Comparison of ENCODE assay signal across 10 mouse cellular contexts in genomic region chr4:63401620-63402019, GRCm38 (mm10). TPM values are rescaled to one million over a fixed set of nuclear protein-coding genes. Genes with fewer than 3 reads are reported as not detected.
DNase-seq lines count a peak whose midpoint lies in the region; ATAC-seq and TF ChIP-seq lines count a peak whose summit lies in the region.
"Had no signal": no experiment of that assay in that cellular context is flagged by ENCODE, and none has a peak within 500 bp of the region (broad histone marks: within the 10 kb centered on the region; RNA-seq: fewer than 3 reads in every experiment).

No protein-coding gene starts in this region.

- no peak overlapping the region for H3K27ac ChIP-seq in kidney, embryonic 15.5 days
- peak overlapping the region; percentile 97 for H3K27ac ChIP-seq in bone marrow, adult 2 months (ENCODE audit: control insufficient read depth, insufficient read depth, low read depth, low read length, poor library complexity)
- peak overlapping the region; percentile 47; the same call in 1 of the 2 replicates for H3K27ac ChIP-seq in heart, embryonic 15.5 days
- peak overlapping the region; percentile 97; the same call in 1 of the 2 replicates for H3K27ac ChIP-seq in lung, embryonic 16.5 days (ENCODE audit: low read length)

- H3K9me3 ChIP-seq in kidney, embryonic 15.5 days (replicated peaks), result no peaks in the 10 kb centered on the region
- no peaks in the 10 kb centered on the region for H3K9me3 ChIP-seq in heart, embryonic 15.5 days (replicated peaks)
- no peaks in the 10 kb centered on the region for H3K9me3 ChIP-seq in lung, embryonic 16.5 days (ENCODE audit: control insufficient read depth, low read length)

- no peak for TF ChIP-seq POLR2A in bone marrow, adult 2 months (IDR thresholded peaks at IDR 0.05; ENCODE audit: borderline replicate concordance, control insufficient read depth, low read depth, low read length)

- no peak overlapping the region for H3K9ac ChIP-seq in kidney, embryonic 15.5 days
- H3K9ac ChIP-seq in heart, embryonic 15.5 days, result peak overlapping the region; percentile 4; the same call in 1 of the 2 replicates
- peak overlapping the region; percentile 21 for H3K9ac ChIP-seq in lung, embryonic 16.5 days (ENCODE audit: low read length)

- H3K4me1 ChIP-seq in kidney, embryonic 15.5 days, result peaks cover 71% of the 10 kb centered on the region
- peaks cover 21% of the 10 kb centered on the region for H3K4me1 ChIP-seq in bone marrow, adult 2 months (ENCODE audit: control insufficient read depth, insufficient read depth, low read length)
- H3K4me1 ChIP-seq in heart, embryonic 15.5 days (replicated peaks), result peaks cover 59% of the 10 kb centered on the region
- H3K4me1 ChIP-seq in lung, embryonic 16.5 days (replicated peaks; ENCODE audit: control insufficient read depth, insufficient read depth, low read length), result peaks cover 72% of the 10 kb centered on the region

- no peak for TF ChIP-seq CTCF in bone marrow, adult 2 months (IDR thresholded peaks at IDR 0.05; ENCODE audit: control insufficient read depth, insufficient read depth, low read length)

- H3K4me3 ChIP-seq in kidney, embryonic 15.5 days (replicated peaks), result no peak overlapping the region
- peak overlapping the region; percentile 89 for H3K4me3 ChIP-seq in bone marrow, adult 2 months (replicated peaks; ENCODE audit: control insufficient read depth, low read depth, low read length)
- H3K4me3 ChIP-seq in heart, embryonic 15.5 days, result peak overlapping the region; percentile 44; the same call in 1 of the 2 replicates
- H3K4me3 ChIP-seq in lung, embryonic 16.5 days (ENCODE audit: low read length), result 0 out of 2 replicates have a peak overlapping the region, but pooled peaks have one; percentile 47

- 59% methylated on average over 6 of the region's 6 CpGs for WGBS in kidney, embryonic 15.5 days
- WGBS in bone marrow, adult 2 months, result 9% methylated on average over 6 of the region's 6 CpGs
- WGBS in heart, embryonic 15.5 days, result 63% methylated on average over 6 of the region's 6 CpGs
- WGBS in lung, embryonic 16.5 days, result 42% methylated on average over 6 of the region's 6 CpGs

- peak overlapping the region; percentile 60 for H3K4me2 ChIP-seq in kidney, embryonic 15.5 days
- peak overlapping the region; percentile 58 for H3K4me2 ChIP-seq in heart, embryonic 15.5 days
- H3K4me2 ChIP-seq in lung, embryonic 16.5 days (ENCODE audit: low read depth, low read length), result peak overlapping the region; percentile 70

- no peaks in the 10 kb centered on the region for H3K27me3 ChIP-seq in kidney, embryonic 15.5 days
- no peaks in the 10 kb centered on the region for H3K27me3 ChIP-seq in heart, embryonic 15.5 days
- no peaks in the 10 kb centered on the region for H3K27me3 ChIP-seq in lung, embryonic 16.5 days (ENCODE audit: control insufficient read depth, insufficient read depth, low read depth, low read length)

- no peak for DNase-seq in kidney, postnatal 25 days
- DNase-seq in layer of hippocampus, postnatal 10 days (ENCODE audit: low spot score in 2 of 2), result no peak
- no peak for DNase-seq in left cerebral cortex, adult 9 months (ENCODE audit: low spot score in 2 of 2)
- no peak for DNase-seq in right cerebral cortex, adult 18-20 months

- peaks cover 12% of the 10 kb centered on the region for H3K36me3 ChIP-seq in kidney, embryonic 15.5 days
- H3K36me3 ChIP-seq in heart, embryonic 15.5 days, result no peaks in the 10 kb centered on the region
- no peaks in the 10 kb centered on the region for H3K36me3 ChIP-seq in lung, embryonic 16.5 days (ENCODE audit: control insufficient read depth, insufficient read depth, low read length)

- no peak for ATAC-seq in kidney, embryonic 15.5 days (replicated peaks; ENCODE audit: low FRiP score)
- no peak for ATAC-seq in heart, embryonic 15.5 days (replicated peaks; ENCODE audit: insufficient number of reproducible peaks, insufficient read depth, low FRiP score, low read depth)
- ATAC-seq in lung, embryonic 16.5 days (ENCODE audit: low read depth), result no peak

RNA-seq across cellular contexts. Expression of gene Akna, which starts 1.5 kb away (rescaled TPM):
- polyA plus RNA-seq in kidney, embryonic 15.5 days (2015; fragmentation: Nextera tagmentation; extraction: Ambion mirVana), result 7.4 and 8.3 TPM in 2 replicates
- polyA plus RNA-seq in bone marrow, adult 2 months (2011; ENCODE audit: insufficient read depth, insufficient read length, low replicate concordance, missing spikeins), result 34.5 and 61.0 TPM in 2 replicates
- 2.3 and 6.1 TPM in 2 replicates for polyA plus RNA-seq in heart, embryonic 15.5 days (2015; fragmentation: Nextera tagmentation; extraction: Ambion mirVana)
- 10.2 and 10.6 TPM in 2 replicates for polyA plus RNA-seq in lung, embryonic 16.5 days (2015; fragmentation: Nextera tagmentation; extraction: Ambion mirVana)
- 1 to 10 TPM; 4.0 to 5.0 TPM for total RNA-seq in layer of hippocampus, postnatal 10 days (2021)

RNA-seq across cellular contexts. Expression of gene Orm2, which starts 39.4 kb away (rescaled TPM):
- polyA plus RNA-seq in kidney, embryonic 15.5 days (2015; fragmentation: Nextera tagmentation; extraction: Ambion mirVana), result not detected in 2 replicates
- not detected in 2 replicates for polyA plus RNA-seq in bone marrow, adult 2 months (2011; ENCODE audit: insufficient read depth, insufficient read length, low replicate concordance, missing spikeins)
- polyA plus RNA-seq in heart, embryonic 15.5 days (2015; fragmentation: Nextera tagmentation; extraction: Ambion mirVana), result not detected in 2 replicates
- not detected in 2 replicates for polyA plus RNA-seq in lung, embryonic 16.5 days (2015; fragmentation: Nextera tagmentation; extraction: Ambion mirVana)
- total RNA-seq in layer of hippocampus, postnatal 10 days (2021), result not detected
- total RNA-seq: layer of hippocampus, postnatal 25 days had no signal

RNA-seq across cellular contexts. Expression of gene Orm3, which starts 45.7 kb away (rescaled TPM):
- not detected in 2 replicates for polyA plus RNA-seq in kidney, embryonic 15.5 days (2015; fragmentation: Nextera tagmentation; extraction: Ambion mirVana)
- polyA plus RNA-seq in bone marrow, adult 2 months (2011; ENCODE audit: insufficient read depth, insufficient read length, low replicate concordance, missing spikeins), result not detected in 2 replicates
- not detected in 2 replicates for polyA plus RNA-seq in heart, embryonic 15.5 days (2015; fragmentation: Nextera tagmentation; extraction: Ambion mirVana)
- polyA plus RNA-seq in lung, embryonic 16.5 days (2015; fragmentation: Nextera tagmentation; extraction: Ambion mirVana), result not detected in 2 replicates
- total RNA-seq in layer of hippocampus, postnatal 10 days (2021), result not detected
- total RNA-seq: gastrocnemius, adult 18-20 months; layer of hippocampus, postnatal 25 days had no signal

RNA-seq across cellular contexts. Expression of gene Orm1, which starts 57.3 kb away (rescaled TPM):
- polyA plus RNA-seq in kidney, embryonic 15.5 days (2015; fragmentation: Nextera tagmentation; extraction: Ambion mirVana), result 0.44 TPM in 1 of 2 replicates, not detected in the other
- 13.2 and 43.2 TPM in 2 replicates for polyA plus RNA-seq in bone marrow, adult 2 months (2011; ENCODE audit: insufficient read depth, insufficient read length, low replicate concordance, missing spikeins)
- polyA plus RNA-seq in heart, embryonic 15.5 days (2015; fragmentation: Nextera tagmentation; extraction: Ambion mirVana), result not detected in 2 replicates
- 0.48 TPM in 1 of 2 replicates, not detected in the other for polyA plus RNA-seq in lung, embryonic 16.5 days (2015; fragmentation: Nextera tagmentation; extraction: Ambion mirVana)
- total RNA-seq in layer of hippocampus, postnatal 10 days (2021), result not detected
- total RNA-seq: layer of hippocampus, postnatal 25 days had no signal
